Mouse (Mus musculus): ENCODE data around the gene Tbrg1. TPM values are rescaled to one million over a fixed set of nuclear protein-coding genes. Genes with fewer than 3 reads are reported as not detected.

Tbrg1 gene
- total and polyA plus RNA-seq, 3 experiments: 127 to 159 TPM; not detected in 1

DNA sequence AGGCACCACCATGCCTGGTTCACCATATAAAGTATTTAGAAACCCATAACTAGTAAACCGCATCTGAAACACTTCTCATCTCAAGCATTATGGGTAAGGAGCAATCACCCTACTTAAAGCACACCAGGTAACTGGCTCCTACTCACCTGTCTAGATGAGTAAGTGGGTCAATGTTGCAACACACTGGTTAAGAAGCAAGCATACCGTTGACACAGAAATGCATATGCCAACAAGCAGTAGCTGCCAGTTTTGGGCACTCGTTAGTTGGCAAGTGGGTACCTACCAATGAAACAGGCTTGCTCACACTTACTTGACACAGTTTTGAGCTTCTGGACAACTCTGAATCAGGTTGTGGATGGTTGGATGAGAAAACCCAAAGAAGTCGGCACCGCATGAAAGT, 6.5 kb downstream of the Tbrg1 start:
- H3K9me3 ChIP-seq (replicated peaks; ENCODE audit: insufficient read depth, low read length): no peaks in the 10 kb centered on the region
- H3K36me3 ChIP-seq (ENCODE audit: control insufficient read depth in 1 of 2, insufficient read depth in 2 of 2, low read length in 2 of 2): peaks cover 2 to 30% of the 10 kb centered on the region in 2 experiments; a peak in 3 of 4 replicates
- no peak overlapping the region for H3K27ac ChIP-seq (ENCODE audit: control insufficient read depth, low read depth, low read length)
- H3K9ac ChIP-seq (ENCODE audit: control insufficient read depth, low read depth, low read length, poor library complexity, severe bottlenecking): no peak overlapping the region
- no peaks in the 10 kb centered on the region for H3K27me3 ChIP-seq (ENCODE audit: control insufficient read depth in 1 of 2, insufficient read depth in 2 of 2, low read length in 2 of 2)
- no peak overlapping the region for H3K4me3 ChIP-seq (ENCODE audit: control insufficient read depth in 1 of 2, insufficient read depth in 1 of 2, low read depth in 2 of 2, low read length in 2 of 2)
- no peak for DNase-seq (ENCODE audit: low read depth, low spot score)
- TF ChIP-seq MYC (IDR thresholded peaks at IDR 0.05; ENCODE audit: low read depth, low read length) (no peak), POLR2A (IDR thresholded peaks at IDR 0.05; ENCODE audit: control insufficient read depth in 1 of 2, insufficient read depth in 1 of 2, low read depth in 1 of 2, low read length in 2 of 2, poor library complexity in 1 of 2) (no peak), USF1 (IDR thresholded peaks at IDR 0.05; ENCODE audit: low read depth, low read length) (no peak), JUND (IDR thresholded peaks at IDR 0.05; ENCODE audit: low read depth, low read length) (no peak), MYB (IDR thresholded peaks at IDR 0.05; ENCODE audit: low read depth, low read length) (no peak)
- peaks cover 0 to 4% of the 10 kb centered on the region in 2 experiments; a peak in 1 of 4 replicates for H3K4me1 ChIP-seq (ENCODE audit: control insufficient read depth in 1 of 2, insufficient read depth in 2 of 2, low read length in 2 of 2)
- H3K79me2 ChIP-seq (ENCODE audit: control insufficient read depth, insufficient read depth, low read length, poor library complexity): 0 out of 2 replicates have a peak, but pooled peaks cover 3% of the 10 kb centered on the region

DNA sequence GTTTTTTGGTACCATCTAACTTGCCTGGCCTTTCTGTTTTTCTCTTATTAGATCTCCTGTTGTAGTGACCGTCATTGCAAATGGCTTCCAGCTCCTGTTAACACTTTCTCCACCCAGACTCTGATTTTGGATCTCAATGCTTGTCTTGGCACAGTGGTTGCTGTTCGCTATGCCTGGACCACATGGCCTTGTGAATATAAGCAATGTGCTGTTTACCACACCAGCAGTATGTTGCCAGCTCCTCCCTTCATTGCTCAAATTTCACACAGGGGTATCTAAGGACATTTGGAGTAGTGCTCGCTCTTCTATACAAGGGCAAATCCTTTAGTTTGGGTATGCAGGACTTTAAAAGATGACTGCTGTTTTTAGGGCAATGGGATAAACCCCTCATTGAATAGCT, 10.9 kb downstream of the Tbrg1 start:
- Histone ChIP-seq H3K9ac (ENCODE audit: control insufficient read depth, low read depth, low read length, poor library complexity, severe bottlenecking) (no peak overlapping the region), H3K9me3 (replicated peaks; ENCODE audit: insufficient read depth, low read length) (no peaks in the 10 kb centered on the region), H3K27me3 (ENCODE audit: control insufficient read depth in 1 of 2, insufficient read depth in 2 of 2, low read length in 2 of 2) (no peaks in the 10 kb centered on the region), H3K4me3 (ENCODE audit: control insufficient read depth in 1 of 2, insufficient read depth in 1 of 2, low read depth in 2 of 2, low read length in 2 of 2) (no peak overlapping the region), H3K4me1 (ENCODE audit: control insufficient read depth in 1 of 2, insufficient read depth in 2 of 2, low read length in 2 of 2) (no peaks in the 10 kb centered on the region), H3K79me2 (ENCODE audit: control insufficient read depth, insufficient read depth, low read length, poor library complexity) (no peaks in the 10 kb centered on the region), H3K36me3 (ENCODE audit: control insufficient read depth in 1 of 2, insufficient read depth in 2 of 2, low read length in 2 of 2) (peaks cover 0 to 12% of the 10 kb centered on the region in 2 experiments; a peak in 2 of 4 replicates), H3K27ac (ENCODE audit: control insufficient read depth, low read depth, low read length) (no peak overlapping the region)
- TF ChIP-seq GATA1 (IDR thresholded peaks at IDR 0.05; ENCODE audit: low read depth, low read length) (no peak), JUND (IDR thresholded peaks at IDR 0.05; ENCODE audit: low read depth, low read length) (no peak), SMC3 (IDR thresholded peaks at IDR 0.05; ENCODE audit: low read depth, low read length) (no peak)
- no peak for DNase-seq (ENCODE audit: low read depth, low spot score)

DNA sequence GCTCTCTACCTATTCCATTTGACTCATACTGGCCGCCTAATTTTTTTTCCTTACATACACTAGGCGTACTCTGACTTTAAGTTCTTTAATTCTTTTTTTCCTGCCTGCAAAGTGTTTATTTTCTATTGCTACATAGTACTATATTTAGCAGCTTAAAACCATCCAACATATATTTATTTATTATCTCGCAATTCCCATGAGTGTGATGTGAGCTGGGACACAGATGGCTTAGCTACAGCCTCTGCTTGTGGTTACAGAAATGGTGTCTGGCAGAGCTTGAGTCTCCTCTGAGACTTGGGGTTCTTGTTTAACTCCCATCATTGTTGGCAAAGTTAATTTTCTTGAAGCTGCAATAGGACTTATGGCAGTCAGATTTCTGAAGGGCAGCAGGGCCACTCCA, 18.4 kb downstream of the Tbrg1 start:
- Histone ChIP-seq H3K9me3 (replicated peaks; ENCODE audit: insufficient read depth, low read length) (no peaks in the 10 kb centered on the region), H3K4me3 (ENCODE audit: control insufficient read depth in 1 of 2, insufficient read depth in 1 of 2, low read depth in 2 of 2, low read length in 2 of 2) (no peak overlapping the region), H3K36me3 (ENCODE audit: control insufficient read depth in 1 of 2, insufficient read depth in 2 of 2, low read length in 2 of 2) (no peaks in the 10 kb centered on the region), H3K27ac (ENCODE audit: control insufficient read depth, low read depth, low read length) (no peak overlapping the region), H3K79me2 (ENCODE audit: control insufficient read depth, insufficient read depth, low read length, poor library complexity) (no peaks in the 10 kb centered on the region), H3K27me3 (ENCODE audit: control insufficient read depth in 1 of 2, insufficient read depth in 2 of 2, low read length in 2 of 2) (no peaks in the 10 kb centered on the region), H3K4me1 (ENCODE audit: control insufficient read depth in 1 of 2, insufficient read depth in 2 of 2, low read length in 2 of 2) (no peaks in the 10 kb centered on the region), H3K9ac (ENCODE audit: control insufficient read depth, low read depth, low read length, poor library complexity, severe bottlenecking) (no peak overlapping the region)
- no peak for TF ChIP-seq NELFE (IDR thresholded peaks at IDR 0.05; ENCODE audit: low read depth, low read length)
- TF ChIP-seq ELF1 (IDR thresholded peaks at IDR 0.05; ENCODE audit: low read depth, low read length): no peak
- TF ChIP-seq CTCF (IDR thresholded peaks at IDR 0.05 in 2 of 3, conservative IDR thresholded peaks at IDR 0.05 in 1 of 3; ENCODE audit: control insufficient read depth in 1 of 3, insufficient read depth in 1 of 3, low read depth in 2 of 3, low read length in 3 of 3, poor library complexity in 1 of 3, severe bottlenecking in 1 of 3): no peak
- no peak for TF ChIP-seq UBTF (IDR thresholded peaks at IDR 0.05; ENCODE audit: borderline replicate concordance, insufficient read depth, low read depth, low read length)
- no peak for TF ChIP-seq MXI1 (IDR thresholded peaks at IDR 0.05; ENCODE audit: low read depth, low read length)
- TF ChIP-seq RCOR1 (IDR thresholded peaks at IDR 0.05; ENCODE audit: low read depth, low read length): no peak
- no peak for TF ChIP-seq SMC3 (IDR thresholded peaks at IDR 0.05; ENCODE audit: low read depth, low read length)
- no peak for TF ChIP-seq SIN3A (IDR thresholded peaks at IDR 0.05; ENCODE audit: low read length)
- no peak for DNase-seq (ENCODE audit: low read depth, low spot score)
